Mouse (Mus musculus) liver, embryonic 13.5 days (tissue): ENCODE results near the gene 4930524B15Rik. TPM values are rescaled to one million over a fixed set of nuclear protein-coding genes. Genes with fewer than 3 reads are reported as not detected.
"Not testable (repeated sequence)": the region's sequence is repeated elsewhere in the genome, so short reads cannot be mapped to it uniquely, and the experiment has no call there.

Experiments used
- ATAC-seq: fragments of 200-750 bp; cut with Nextera tagmentation; 2 replicates; pipeline ENCODE4 v1.8.0; 2017; ENCODE audit warnings: low read depth, mild to moderate bottlenecking, moderate number of reproducible peaks, moderate library complexity
- DNase-seq: peaks from one replicate; pipeline ENCODE4 v3.0.0; 2022
- H3K27ac ChIP-seq: fragments of 300-500 bp; sonication (generic); 2 replicates; pipeline ENCODE4 v1.5.1; 2015; ENCODE audit warnings: moderate library complexity, mild to moderate bottlenecking, inconsistent platforms
- H3K27me3 ChIP-seq: fragments of 300-500 bp; sonication (generic); 2 replicates; pipeline ENCODE4 v1.6.1; 2015; ENCODE audit warnings: mild to moderate bottlenecking, inconsistent platforms
- H3K36me3 ChIP-seq: fragments of 300-500 bp; sonication (generic); 2 replicates; pipeline ENCODE4 v1.6.1; 2015; ENCODE audit warnings: mild to moderate bottlenecking, inconsistent platforms
- H3K4me1 ChIP-seq: fragments of 300-500 bp; sonication (generic); replicated peaks from 2 replicates; pipeline ENCODE4 v1.6.1; 2015; ENCODE audit warnings: inconsistent platforms
- H3K4me2 ChIP-seq: fragments of 300-500 bp; sonication (generic); 2 replicates; pipeline ENCODE4 v1.6.1; 2015; ENCODE audit warnings: inconsistent platforms, mild to moderate bottlenecking, moderate library complexity
- H3K4me3 ChIP-seq: fragments of 300-500 bp; sonication (generic); replicated peaks from 2 replicates; pipeline ENCODE4 v1.5.1; 2015; ENCODE audit warnings: mild to moderate bottlenecking, inconsistent platforms
- H3K9ac ChIP-seq: fragments of 300-500 bp; sonication (generic); 2 replicates; pipeline ENCODE4 v1.6.1; 2015; ENCODE audit warnings: mild to moderate bottlenecking, inconsistent platforms
- H3K9me3 ChIP-seq: fragments of 300-500 bp; sonication (generic); replicated peaks from 2 replicates; pipeline ENCODE4 v1.6.1; 2016; ENCODE audit warnings: inconsistent platforms
- WGBS: fragments of 180-500 bp; shearing (Covaris S2); methylation state at CpG from one replicate; pipeline ENCODE4 v1.1.7; 2015; ENCODE audit not compliant: insufficient replicate concordance; 5-methylcytosine and 5-hydroxymethylcytosine counted together
- polyA plus RNA-seq: library from polyadenylated mRNA; unstranded; fragments of >200 nt; fragmentation: Nextera tagmentation; extraction: Ambion mirVana; gene quantifications from 2 replicates; pipeline ENCODE4 v1.2.1, GENCODE M21; 2015

Gene 4930524B15Rik
- polyA plus RNA-seq, 1 experiment from 2014 or later: not detected

DNA sequence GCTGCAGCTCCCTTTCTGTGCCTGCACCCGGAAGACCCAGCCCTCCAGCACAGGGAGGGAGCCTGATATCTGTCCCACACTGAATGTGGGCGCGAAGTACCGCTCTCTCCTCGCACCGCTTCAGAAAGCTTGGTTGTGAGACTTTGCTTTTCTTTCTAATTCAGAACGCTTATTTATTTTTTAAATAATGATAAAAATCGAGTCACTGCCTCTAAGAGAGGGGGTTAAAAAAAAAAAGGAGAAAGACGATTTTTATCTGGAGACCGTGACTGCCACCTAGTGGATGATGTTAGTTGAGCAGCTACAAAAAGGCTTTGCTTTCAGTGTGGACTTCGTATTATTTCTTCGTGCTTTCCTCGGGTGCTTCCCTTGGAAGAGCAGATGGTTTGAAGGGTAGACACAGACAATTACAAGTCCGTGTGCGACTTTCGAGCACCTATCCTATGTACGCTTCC is 16.0 kb upstream of the 4930524B15Rik start:
- Histone ChIP-seq H3K27ac (no peak overlapping the region), H3K36me3 (no peaks in the 10 kb centered on the region), H3K4me2 (peak overlapping the region; percentile 69), H3K9me3 (no peaks in the 10 kb centered on the region), H3K4me1 (peaks cover 17% of the 10 kb centered on the region), H3K9ac (peak overlapping the region; percentile 46), H3K4me3 (peak overlapping the region; percentile 54), H3K27me3 (peaks cover 7% of the 10 kb centered on the region; the same call in 1 of the 2 replicates)
- peak; percentile 88 for ATAC-seq
- DNase-seq: peak; percentile 56
- WGBS: under 1% methylated on average over 17 of the region's 17 CpGs

DNA sequence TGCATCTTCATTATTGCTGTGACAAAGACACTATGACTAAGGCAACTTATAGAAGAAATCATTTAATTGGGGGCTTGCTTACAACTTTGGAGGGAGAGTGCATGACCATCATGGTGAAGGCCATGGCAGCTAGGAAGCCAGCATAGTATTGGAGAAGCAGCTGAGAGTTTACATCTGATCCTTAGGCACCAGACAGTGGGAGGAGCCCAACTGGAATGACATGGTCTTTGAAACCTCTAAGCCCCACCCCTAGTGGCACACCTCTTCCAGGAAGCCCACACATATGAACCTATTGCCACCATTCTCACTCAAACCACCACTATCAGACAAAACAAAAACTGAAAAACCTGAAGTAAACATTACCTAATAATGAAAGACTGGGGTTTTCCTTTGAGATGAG is 5.3 kb upstream of the 4930524B15Rik start:
- no peak overlapping the region for H3K4me2 ChIP-seq
- H3K9ac ChIP-seq: no peak overlapping the region
- no peaks in the 10 kb centered on the region for H3K36me3 ChIP-seq
- no peaks in the 10 kb centered on the region for H3K27me3 ChIP-seq
- H3K27ac ChIP-seq: no peak overlapping the region
- H3K9me3 ChIP-seq: no peaks in the 10 kb centered on the region
- DNase-seq (no peak), ATAC-seq (no peak)
- H3K4me1 ChIP-seq: no peaks in the 10 kb centered on the region
- H3K4me3 ChIP-seq: no peak overlapping the region

DNA sequence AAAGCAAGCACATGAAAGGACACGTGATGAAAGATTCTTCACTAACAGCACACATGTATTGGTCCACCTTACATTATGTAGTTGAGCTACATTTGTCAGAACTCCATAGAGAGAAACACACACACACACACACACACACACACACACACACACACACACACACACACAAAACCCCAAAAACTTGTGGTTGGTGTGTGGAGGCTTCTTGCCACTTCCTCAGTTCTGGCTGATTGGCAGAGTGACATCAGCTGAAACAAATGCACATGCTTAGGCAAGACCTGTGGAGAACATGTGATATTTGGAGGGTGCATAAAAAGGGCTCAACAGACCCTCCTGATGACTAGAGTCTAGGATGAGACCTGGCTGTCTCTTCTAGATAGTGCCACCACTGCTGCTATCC is 1.4 kb upstream of the 4930524B15Rik start:
- Histone ChIP-seq H3K4me3 (no peak overlapping the region), H3K9ac (no peak overlapping the region), H3K27me3 (no peaks in the 10 kb centered on the region), H3K27ac (no peak overlapping the region), H3K4me2 (no peak overlapping the region), H3K9me3 (no peaks in the 10 kb centered on the region), H3K36me3 (no peaks in the 10 kb centered on the region), H3K4me1 (no peaks in the 10 kb centered on the region)
- no peak for DNase-seq
- WGBS: 46% methylated on average over 1 of the region's 1 CpGs
- no peak for ATAC-seq

DNA sequence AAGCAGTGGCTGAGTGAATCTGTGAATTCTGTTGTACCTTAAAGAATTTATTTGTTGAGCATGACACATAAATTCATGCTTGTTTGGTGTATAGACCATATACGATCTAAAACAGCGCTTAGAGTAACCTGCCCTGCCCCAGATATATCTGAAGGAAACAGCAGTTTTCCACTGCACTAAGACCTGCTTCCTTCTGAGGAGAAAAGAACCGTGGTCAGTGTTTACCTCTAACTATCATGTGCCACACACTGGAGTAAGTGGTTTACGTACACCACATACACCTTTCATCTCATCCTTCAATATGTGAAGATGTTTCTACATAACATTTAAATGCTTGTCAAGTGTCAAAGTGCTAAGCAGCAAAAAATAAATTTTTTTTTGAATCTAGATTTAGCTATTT is 8.7 kb downstream of the 4930524B15Rik start:
- H3K27ac ChIP-seq: no peak overlapping the region
- H3K4me2 ChIP-seq: no peak overlapping the region
- DNase-seq (no peak), ATAC-seq (no peak)
- H3K9ac ChIP-seq: no peak overlapping the region
- H3K4me1 ChIP-seq: no peaks in the 10 kb centered on the region
- H3K4me3 ChIP-seq: no peak overlapping the region
- 33% methylated on average over 4 of the region's 4 CpGs for WGBS
- H3K36me3 ChIP-seq: no peaks in the 10 kb centered on the region
- H3K27me3 ChIP-seq: no peaks in the 10 kb centered on the region
- H3K9me3 ChIP-seq: no peaks in the 10 kb centered on the region

DNA sequence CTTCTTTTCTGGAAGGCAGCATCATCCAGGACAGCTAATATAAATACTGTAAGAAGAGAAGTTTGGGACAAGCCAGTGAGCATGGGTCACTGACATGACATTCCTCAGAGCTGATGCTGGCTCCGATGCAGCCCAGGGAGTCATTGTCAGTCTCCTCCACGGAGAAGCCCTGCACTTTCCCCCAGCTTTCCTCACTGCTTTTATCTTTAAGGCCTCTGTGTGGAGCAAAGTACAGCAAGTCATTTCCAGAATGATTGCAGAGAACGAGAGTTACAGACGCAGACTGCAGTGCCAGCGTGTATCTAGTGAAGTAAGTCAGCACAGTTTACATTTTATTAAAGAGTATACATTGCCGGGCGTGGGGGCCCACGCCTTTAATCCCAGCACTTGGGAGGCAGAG is 9.4 kb downstream of the 4930524B15Rik start:
- no peak overlapping the region for H3K27ac ChIP-seq
- WGBS: 59% methylated on average over 8 of the region's 8 CpGs
- H3K4me1 ChIP-seq: no peaks in the 10 kb centered on the region
- no peaks in the 10 kb centered on the region for H3K9me3 ChIP-seq
- H3K4me2 ChIP-seq: no peak overlapping the region
- H3K4me3 ChIP-seq: no peak overlapping the region
- DNase-seq (no peak), ATAC-seq (no peak)
- H3K27me3 ChIP-seq: no peaks in the 10 kb centered on the region
- H3K9ac ChIP-seq: no peak overlapping the region
- H3K36me3 ChIP-seq: no peaks in the 10 kb centered on the region

DNA sequence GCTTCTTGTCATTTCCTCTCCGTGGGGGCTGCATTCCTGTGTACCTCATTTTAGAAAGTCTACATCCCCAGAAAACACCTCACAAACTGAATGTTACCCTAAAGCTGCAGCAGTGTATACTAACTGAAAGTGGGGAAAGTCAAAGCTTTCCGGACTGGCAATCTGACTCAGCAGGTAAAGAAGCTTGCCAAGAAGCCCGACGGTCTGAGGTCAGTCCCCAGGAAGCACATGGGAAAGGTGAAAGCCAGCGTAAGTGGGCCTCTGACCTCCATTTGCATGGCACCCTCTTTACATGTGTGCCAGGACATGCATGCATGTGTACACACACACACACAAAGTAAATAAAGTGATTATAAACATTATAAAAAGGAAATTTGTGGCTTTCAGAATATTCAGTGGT is 10.3 kb downstream of the 4930524B15Rik start:
- Histone ChIP-seq H3K4me2 (no peak overlapping the region), H3K9ac (no peak overlapping the region), H3K9me3 (no peaks in the 10 kb centered on the region), H3K4me3 (no peak overlapping the region), H3K36me3 (no peaks in the 10 kb centered on the region), H3K27ac (no peak overlapping the region), H3K4me1 (no peaks in the 10 kb centered on the region), H3K27me3 (no peaks in the 10 kb centered on the region)
- WGBS: 68% methylated on average over 5 of the region's 5 CpGs
- no peak for DNase-seq
- no peak for ATAC-seq

DNA sequence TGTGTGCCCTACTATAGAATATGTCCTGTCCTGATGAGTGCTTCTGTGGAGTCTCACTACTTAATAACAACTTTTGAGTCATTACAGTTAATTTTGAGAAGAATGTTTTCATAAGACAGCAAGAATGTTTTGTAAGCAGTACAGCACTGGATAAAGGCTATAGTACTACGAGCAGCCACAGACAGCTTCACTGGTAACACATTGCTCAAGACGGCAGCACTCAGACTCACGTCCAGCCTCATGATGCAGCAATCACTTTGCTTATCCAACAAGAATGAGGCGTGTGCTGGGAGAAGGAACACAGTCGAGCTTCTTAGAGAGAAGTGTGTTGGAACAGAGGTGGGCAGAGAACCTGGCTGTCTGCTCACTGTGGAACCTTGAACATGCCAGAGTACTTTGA is 10.7 kb downstream of the 4930524B15Rik start:
- Histone ChIP-seq H3K9ac (no peak overlapping the region), H3K4me3 (no peak overlapping the region), H3K4me2 (no peak overlapping the region), H3K27ac (no peak overlapping the region), H3K9me3 (no peaks in the 10 kb centered on the region), H3K27me3 (no peaks in the 10 kb centered on the region), H3K36me3 (no peaks in the 10 kb centered on the region), H3K4me1 (no peaks in the 10 kb centered on the region)
- DNase-seq: no peak
- no peak for ATAC-seq
- WGBS: 56% methylated on average over 5 of the region's 5 CpGs

DNA sequence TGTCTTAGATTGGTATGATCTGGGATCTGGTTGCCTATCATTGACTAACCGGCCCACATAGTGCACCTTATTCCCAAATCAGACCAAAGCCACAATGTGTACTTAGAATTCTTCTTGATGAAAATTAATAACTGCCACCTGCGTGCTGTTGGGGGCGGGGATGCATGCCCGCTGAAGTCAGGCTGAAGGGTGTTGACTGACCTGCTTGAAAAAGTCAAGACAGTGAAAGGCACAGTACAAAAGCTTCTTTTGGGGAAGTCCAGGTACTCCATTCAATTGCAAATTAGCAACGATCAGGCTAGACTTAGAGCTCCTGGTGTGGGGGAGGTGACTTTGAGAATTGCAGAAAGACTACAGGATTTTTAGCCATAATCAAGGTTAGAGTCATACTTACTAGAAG is 14.7 kb downstream of the 4930524B15Rik start:
- not testable (repeated sequence) for H3K27ac ChIP-seq, H3K9me3 ChIP-seq, H3K4me2 ChIP-seq, ATAC-seq, H3K27me3 ChIP-seq, H3K4me1 ChIP-seq, DNase-seq, H3K36me3 ChIP-seq, H3K4me3 ChIP-seq, H3K9ac ChIP-seq
- 76% methylated on average over 5 of the region's 5 CpGs for WGBS

DNA sequence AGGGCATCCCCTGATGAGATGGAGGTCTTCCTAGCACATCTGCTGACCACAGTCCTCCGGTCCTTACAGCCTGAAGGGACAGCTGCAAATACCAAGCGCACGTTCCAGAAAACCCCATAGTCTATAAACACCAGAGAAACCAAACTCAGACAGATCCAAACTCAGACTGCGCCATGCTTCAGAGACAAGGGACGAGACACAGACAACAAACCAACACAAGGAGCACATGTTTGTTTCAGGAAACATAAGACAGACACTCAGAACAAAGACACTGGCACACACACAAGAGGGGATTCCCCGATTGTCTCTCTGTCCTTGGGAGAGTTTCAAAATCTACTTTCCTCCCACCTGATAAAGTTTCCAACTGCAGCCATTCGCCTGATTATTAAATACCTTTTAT is 16.4 kb downstream of the 4930524B15Rik start:
- Histone ChIP-seq H3K4me3 (no peak overlapping the region), H3K9me3 (no peaks in the 10 kb centered on the region), H3K4me2 (no peak overlapping the region), H3K4me1 (no peaks in the 10 kb centered on the region), H3K27ac (no peak overlapping the region), H3K9ac (no peak overlapping the region), H3K27me3 (no peaks in the 10 kb centered on the region), H3K36me3 (no peaks in the 10 kb centered on the region)
- ATAC-seq: no peak
- WGBS: 75% methylated on average over 7 of the region's 7 CpGs
- DNase-seq: no peak

DNA sequence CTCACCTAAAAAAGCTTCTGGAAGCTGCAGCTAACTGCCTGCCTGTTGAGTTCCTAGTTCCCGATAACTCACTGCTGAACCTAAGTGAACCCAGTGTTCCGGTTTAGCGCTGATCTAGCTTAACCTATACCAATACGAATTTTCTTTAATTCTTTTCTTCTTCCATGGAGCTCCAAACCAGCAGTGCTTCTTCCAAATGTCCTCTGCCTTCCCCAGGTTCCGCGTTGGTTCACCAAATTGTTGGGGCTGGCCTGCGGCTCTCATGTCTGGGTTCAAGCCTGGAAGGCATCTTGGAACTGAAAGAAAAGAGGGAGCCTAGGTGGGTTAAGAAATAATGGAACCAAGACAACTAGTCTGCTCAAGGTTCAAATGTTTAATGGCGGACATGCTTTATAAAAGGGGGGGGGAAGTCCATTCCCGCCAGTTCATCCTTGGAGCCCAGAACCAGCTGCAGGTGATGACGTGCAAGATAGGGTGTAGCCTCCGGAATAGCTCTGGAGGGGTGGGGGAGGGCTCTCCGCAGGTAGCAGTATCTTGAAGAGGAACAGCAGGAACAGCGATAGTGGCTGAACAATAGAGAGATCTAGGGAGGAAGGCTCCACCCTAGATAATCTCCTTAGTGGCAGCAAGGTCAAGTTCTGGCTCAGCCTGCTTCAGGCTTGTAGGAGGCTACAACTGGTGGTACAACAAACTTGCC is 17.0 kb downstream of the 4930524B15Rik start:
- H3K27me3 ChIP-seq, H3K27ac ChIP-seq, H3K9ac ChIP-seq, H3K36me3 ChIP-seq, H3K9me3 ChIP-seq, H3K4me2 ChIP-seq, ATAC-seq, DNase-seq, H3K4me3 ChIP-seq, H3K4me1 ChIP-seq: not testable (repeated sequence)
- 66% methylated on average over 13 of the region's 13 CpGs for WGBS

DNA sequence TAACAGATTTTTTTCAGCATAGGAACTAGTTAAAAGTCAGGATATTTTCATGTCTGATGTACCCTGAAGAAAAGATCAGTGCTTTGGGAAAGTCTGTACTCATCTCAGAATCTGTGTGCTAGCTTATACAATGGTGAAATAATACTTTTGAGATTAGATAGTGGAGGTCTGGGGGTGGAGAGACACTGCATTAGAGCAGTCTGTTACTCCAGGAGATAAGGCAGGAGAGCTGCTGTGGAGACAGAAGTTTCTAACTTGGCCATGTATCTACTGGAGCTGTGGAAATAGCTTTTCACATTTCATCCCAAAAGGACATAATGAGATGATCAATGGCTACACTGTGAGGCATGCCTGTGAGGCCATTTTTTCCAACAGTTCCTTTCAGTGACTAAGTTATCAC is 17.9 kb downstream of the 4930524B15Rik start:
- Histone ChIP-seq H3K4me2 (no peak overlapping the region), H3K4me1 (no peaks in the 10 kb centered on the region), H3K9ac (no peak overlapping the region), H3K9me3 (no peaks in the 10 kb centered on the region), H3K36me3 (no peaks in the 10 kb centered on the region), H3K27me3 (no peaks in the 10 kb centered on the region), H3K27ac (no peak overlapping the region), H3K4me3 (no peak overlapping the region)
- ATAC-seq (no peak), DNase-seq (no peak)

DNA sequence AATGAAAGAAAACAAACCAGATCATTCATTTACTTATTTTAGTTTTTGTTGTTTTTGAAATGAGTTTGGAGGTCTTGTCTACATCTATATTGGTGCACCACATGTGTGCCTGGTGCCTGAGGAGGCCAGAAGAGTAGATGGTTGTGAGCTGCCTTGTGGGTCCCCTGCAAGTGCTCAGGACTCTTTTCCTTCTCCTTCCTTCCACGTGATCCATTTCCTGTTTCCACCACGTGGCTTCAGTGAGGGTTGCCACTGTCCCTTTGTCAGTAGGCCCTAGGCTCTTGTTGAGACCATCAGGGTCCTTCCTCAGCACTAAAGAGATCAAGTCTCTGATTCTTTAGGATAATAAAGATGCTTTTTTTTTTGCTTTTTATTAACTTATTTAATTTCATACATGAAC is 19.4 kb downstream of the 4930524B15Rik start:
- 15% methylated on average over 2 of the region's 2 CpGs for WGBS
- no peaks in the 10 kb centered on the region for H3K27me3 ChIP-seq
- no peak overlapping the region for H3K27ac ChIP-seq
- no peaks in the 10 kb centered on the region for H3K9me3 ChIP-seq
- no peak for DNase-seq
- no peak overlapping the region for H3K9ac ChIP-seq
- H3K36me3 ChIP-seq: no peaks in the 10 kb centered on the region
- no peaks in the 10 kb centered on the region for H3K4me1 ChIP-seq
- no peak overlapping the region for H3K4me2 ChIP-seq
- no peak overlapping the region for H3K4me3 ChIP-seq
- no peak for ATAC-seq
